Comparison of ENCODE assay signal across 9 mouse cellular contexts in the genomic region with DNA sequence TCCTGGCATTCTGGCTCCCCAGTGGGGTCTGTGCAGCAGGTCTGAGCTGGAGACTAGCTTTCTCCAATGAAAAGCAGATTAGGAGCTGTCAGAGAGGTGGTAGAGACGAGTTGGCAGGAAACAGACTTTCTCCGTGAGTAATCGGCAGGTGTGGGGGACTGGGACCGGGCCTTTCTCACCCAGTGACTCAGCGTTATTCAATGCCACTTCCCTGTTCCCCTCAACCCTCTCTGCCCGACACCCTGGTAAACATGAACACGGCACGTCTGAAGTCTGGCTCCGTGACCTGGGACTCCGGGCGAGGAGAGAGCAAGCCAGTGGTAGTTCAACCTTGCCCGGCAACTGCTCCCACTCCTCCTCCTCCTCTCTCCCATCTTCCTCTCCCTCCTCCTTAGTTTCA. TPM values are rescaled to one million over a fixed set of nuclear protein-coding genes. Genes with fewer than 3 reads are reported as not detected.
DNase-seq lines count a peak whose midpoint lies in the region; ATAC-seq lines count a peak whose summit lies in the region.
"Had no signal": no experiment of that assay in that cellular context is flagged by ENCODE, and none has a peak within 500 bp of the region (broad histone marks: within the 10 kb centered on the region; RNA-seq: fewer than 3 reads in every experiment).

No protein-coding gene starts in this region.

- H3K4me1 ChIP-seq in heart, embryonic 11.5 days (ENCODE audit: control insufficient read depth, insufficient read depth, low read length): peaks cover 55% of the 10 kb centered on the region
- peaks cover 70% of the 10 kb centered on the region for H3K4me1 ChIP-seq in lung, embryonic 15.5 days
- H3K4me1 ChIP-seq in forebrain, embryonic 10.5 days: peaks cover 99% of the 10 kb centered on the region
- peaks cover 54% of the 10 kb centered on the region for H3K4me1 ChIP-seq in midbrain, embryonic 15.5 days

- H3K9ac ChIP-seq in heart, embryonic 11.5 days (ENCODE audit: low read depth, low read length): 0 out of 2 replicates have a peak overlapping the region, but pooled peaks have one; percentile 28
- no peak overlapping the region for H3K9ac ChIP-seq in lung, embryonic 15.5 days
- no peak overlapping the region for H3K9ac ChIP-seq in midbrain, embryonic 15.5 days
- H3K9ac ChIP-seq: limb, embryonic 12.5 days had no signal

- H3K27me3 ChIP-seq in heart, embryonic 11.5 days (ENCODE audit: control insufficient read depth, insufficient read depth, low read length): peaks cover 10% of the 10 kb centered on the region; the same call in 1 of the 2 replicates
- H3K27me3 ChIP-seq in lung, embryonic 15.5 days: peaks cover 19% of the 10 kb centered on the region; the same call in 1 of the 2 replicates
- no peaks in the 10 kb centered on the region for H3K27me3 ChIP-seq in forebrain, embryonic 10.5 days (ENCODE audit: poor library complexity, severe bottlenecking)
- H3K27me3 ChIP-seq in midbrain, embryonic 15.5 days (replicated peaks): no peaks in the 10 kb centered on the region

- H3K4me2 ChIP-seq in heart, embryonic 11.5 days: peak overlapping the region; percentile 45
- peak overlapping the region; percentile 25; the same call in 1 of the 2 replicates for H3K4me2 ChIP-seq in lung, embryonic 15.5 days
- no peak overlapping the region for H3K4me2 ChIP-seq in midbrain, embryonic 15.5 days
- H3K4me2 ChIP-seq: limb, embryonic 12.5 days had no signal

- no peaks in the 10 kb centered on the region for H3K9me3 ChIP-seq in heart, embryonic 11.5 days (replicated peaks; ENCODE audit: control insufficient read depth, low read length)
- no peaks in the 10 kb centered on the region for H3K9me3 ChIP-seq in lung, embryonic 15.5 days
- H3K9me3 ChIP-seq in forebrain, embryonic 10.5 days: no peaks in the 10 kb centered on the region
- no peaks in the 10 kb centered on the region for H3K9me3 ChIP-seq in midbrain, embryonic 15.5 days
- H3K9me3 ChIP-seq: limb, embryonic 12.5 days had no signal

- no peak for ATAC-seq in heart, embryonic 11.5 days (replicated peaks; ENCODE audit: insufficient number of reproducible peaks, low FRiP score, low TSS enrichment)
- ATAC-seq in lung, embryonic 15.5 days (ENCODE audit: borderline replicate concordance, extremely low read depth, low FRiP score, low TSS enrichment): 0 out of 2 replicates have a peak, but pooled peaks have one; percentile 32
- ATAC-seq in midbrain, embryonic 15.5 days (replicated peaks): no peak

- peak; percentile 40 for DNase-seq in right cerebral cortex, adult 18-20 months
- DNase-seq in right cerebral cortex, postnatal 10 days (ENCODE audit: low spot score in 2 of 2): no peak
- DNase-seq in thymus, postnatal 36 days: peak; percentile 43 to 66
- no peak for DNase-seq in forebrain, embryonic 10.5 days (ENCODE audit: extremely low spot score, low spot score)
- no peak for DNase-seq in cerebellum, adult 9-11 months

- H3K36me3 ChIP-seq in heart, embryonic 11.5 days (ENCODE audit: control insufficient read depth, insufficient read depth, low read length): no peaks in the 10 kb centered on the region
- no peaks in the 10 kb centered on the region for H3K36me3 ChIP-seq in lung, embryonic 15.5 days
- peaks cover 23% of the 10 kb centered on the region; the same call in 1 of the 2 replicates for H3K36me3 ChIP-seq in forebrain, embryonic 10.5 days (replicated peaks)
- no peaks in the 10 kb centered on the region for H3K36me3 ChIP-seq in midbrain, embryonic 15.5 days (replicated peaks)
- H3K36me3 ChIP-seq: limb, embryonic 12.5 days had no signal

- no peak overlapping the region for H3K4me3 ChIP-seq in heart, embryonic 11.5 days (ENCODE audit: low read depth, low read length)
- no peak overlapping the region for H3K4me3 ChIP-seq in lung, embryonic 15.5 days
- H3K4me3 ChIP-seq in forebrain, embryonic 10.5 days: no peak overlapping the region
- H3K4me3 ChIP-seq in midbrain, embryonic 15.5 days: no peak overlapping the region
- H3K4me3 ChIP-seq: limb, embryonic 12.5 days had no signal

- 15% methylated on average over 12 of the region's 12 CpGs for WGBS in heart, embryonic 11.5 days (ENCODE audit: insufficient replicate concordance)
- 22% methylated on average over 12 of the region's 12 CpGs for WGBS in lung, embryonic 15.5 days
- 82% methylated on average over 12 of the region's 12 CpGs for WGBS in forebrain, embryonic 10.5 days
- 63% methylated on average over 12 of the region's 12 CpGs for whole genome bisulfite sequencing in midbrain, embryonic 15.5 days

- no peak overlapping the region for H3K27ac ChIP-seq in heart, embryonic 11.5 days (ENCODE audit: low read depth, low read length)
- H3K27ac ChIP-seq in lung, embryonic 15.5 days: peak overlapping the region; percentile 45
- H3K27ac ChIP-seq in forebrain, embryonic 10.5 days: no peak overlapping the region; the same call in 1 of the 2 replicates
- H3K27ac ChIP-seq in midbrain, embryonic 15.5 days: no peak overlapping the region
- H3K27ac ChIP-seq: limb, embryonic 12.5 days had no signal

RNA-seq across cellular contexts. Expression of a gene that starts 33.3 kb away (rescaled TPM):
- polyA plus RNA-seq in heart, embryonic 11.5 days (2014; fragmentation: Nextera tagmentation; extraction: Ambion mirVana): 2.5 and 2.7 TPM in 2 replicates
- 5.1 and 5.8 TPM in 2 replicates for polyA plus RNA-seq in lung, embryonic 15.5 days (2015; fragmentation: Nextera tagmentation; extraction: Ambion mirVana)
- 9.5 and 9.7 TPM in 2 replicates for polyA plus RNA-seq in forebrain, embryonic 10.5 days (2016; fragmentation: Nextera tagmentation; extraction: Ambion mirVana)
- 31.0 and 31.7 TPM in 2 replicates for polyA plus RNA-seq in midbrain, embryonic 15.5 days (2015; fragmentation: Nextera tagmentation; extraction: Ambion mirVana)

Comparison
In these comparisons a context has a peak if more than half of its experiments do, and no peak if none do; other contexts are left out.
1. DNase-seq: peak in right cerebral cortex, adult 18-20 months (single experiment) and thymus, postnatal 36 days (2 of 2); none in right cerebral cortex, postnatal 10 days (0 of 2), forebrain, embryonic 10.5 days (single experiment) and cerebellum, adult 9-11 months (single experiment).